Mouse (Mus musculus) liver, embryonic 14.5 days (tissue): Measurements from ENCODE around the gene Rrp7a. TPM values are rescaled to one million over a fixed set of nuclear protein-coding genes. Genes with fewer than 3 reads are reported as not detected.

ENCODE experiments used
- ATAC-seq: fragments of 200-750 bp; cut with Nextera tagmentation; 2 replicates; pipeline ENCODE4 v1.8.0; 2017; ENCODE audit warnings: moderate number of reproducible peaks, mild to moderate bottlenecking, moderate library complexity; ENCODE audit not compliant: insufficient read depth
- DNase-seq, 3 experiments: peaks; one replicate each; pipeline ENCODE4 v3.0.0-alpha.2; 2012 to 2013; ENCODE audit warnings: low read depth in 3 of 3, low spot score in 3 of 3
- H3K27ac ChIP-seq: fragments of 300-500 bp; sonication (generic); 2 replicates; pipeline ENCODE4 v1.5.1; 2014; ENCODE audit warnings: moderate library complexity, mild to moderate bottlenecking, control low read depth, inconsistent platforms
- H3K27me3 ChIP-seq: fragments of 300-500 bp; sonication (generic); 2 replicates; pipeline ENCODE4 v1.6.1; 2014; ENCODE audit warnings: mild to moderate bottlenecking, low read length, moderate library complexity; ENCODE audit not compliant: control insufficient read depth, insufficient read depth
- H3K36me3 ChIP-seq: fragments of 300-500 bp; sonication (generic); replicated peaks from 2 replicates; pipeline ENCODE4 v1.6.1; 2014; ENCODE audit warnings: low read depth; ENCODE audit not compliant: control insufficient read depth, insufficient read depth
- H3K4me1 ChIP-seq, 2 experiments: fragments of 200-500 bp in 1 of 2; fragments of 300-500 bp in 1 of 2; sonication (generic) in 1 of 2; replicated peaks; 2 replicates each; pipeline ENCODE4 v1.6.1; 2012 to 2014; ENCODE audit warnings: antibody characterized with exemption in 1 of 2, inconsistent platforms in 1 of 2, low read length in 1 of 2; ENCODE audit not compliant: control insufficient read depth in 2 of 2, insufficient read depth in 2 of 2
- H3K4me2 ChIP-seq: fragments of 300-500 bp; sonication (generic); 2 replicates; pipeline ENCODE4 v1.6.1; 2014; ENCODE audit warnings: low read depth, mild to moderate bottlenecking, control low read depth, moderate library complexity
- H3K4me3 ChIP-seq, 2 experiments: fragments of 200-500 bp in 1 of 2; fragments of 300-500 bp in 1 of 2; sonication (generic) in 1 of 2; 2 replicates each; pipeline ENCODE4 v1.5.1; 2012 to 2014; ENCODE audit warnings: low read depth in 2 of 2, low read length in 2 of 2, mild to moderate bottlenecking in 2 of 2, control low read depth in 1 of 2, inconsistent platforms in 1 of 2, moderate library complexity in 1 of 2; ENCODE audit not compliant: insufficient read depth in 1 of 2
- H3K9ac ChIP-seq: fragments of 300-500 bp; sonication (generic); replicated peaks from 2 replicates; pipeline ENCODE4 v1.6.1; 2014; ENCODE audit warnings: mild to moderate bottlenecking, control low read depth, moderate library complexity
- H3K9me3 ChIP-seq: fragments of 300-500 bp; sonication (generic); 2 replicates; pipeline ENCODE4 v1.6.1; 2016; ENCODE audit warnings: low read length, mixed read lengths; ENCODE audit not compliant: control insufficient read depth
- CTCF ChIP-seq: IDR thresholded peaks from 2 replicates; pipeline ENCODE4 v1.5.1; 2016; ENCODE audit warnings: antibody characterized with exemption, low read depth, control low read depth
- EP300 ChIP-seq: IDR thresholded peaks from 2 replicates; pipeline ENCODE4 v1.6.1; 2016; ENCODE audit warnings: antibody characterized with exemption, low read depth
- WGBS: fragments of 180-500 bp; shearing (Covaris S2); extraction: QIAGEN DNeasy Blood & Tissue Kit; methylation state at CpG from one replicate; pipeline ENCODE4 v1.1.7; 2014; ENCODE audit not compliant: insufficient replicate concordance; 5-methylcytosine and 5-hydroxymethylcytosine counted together
- polyA plus RNA-seq, 2 experiments: library from polyadenylated mRNA; depleted of rRNA in 1 of 2; stranded (reverse) in 1 of 2; unstranded in 1 of 2; fragments of >200 nt; fragmentation: Nextera tagmentation in 1 of 2; extraction: Ambion mirVana in 1 of 2; gene quantifications; 2 replicates each; pipeline versions ENCODE4 v1.2.1 to v1.2.3; 2012 to 2014

Rrp7a gene
- polyA plus RNA-seq, 2 experiments, result 21.2 to 23.9 TPM

- 23% methylated on average over 8 of the region's 11 CpGs for WGBS
- no peak overlapping the region for H3K9ac ChIP-seq
- ATAC-seq (peak; percentile 56; the same call in 1 of the 2 replicates), DNase-seq (no peak)
- peaks cover 0 to 2% of the 10 kb centered on the region in 2 experiments; a peak in 1 of 4 replicates for H3K4me1 ChIP-seq
- TF ChIP-seq CTCF (peak; percentile 80), EP300 (no peak)
- H3K27me3 ChIP-seq, result no peaks in the 10 kb centered on the region
- H3K27ac ChIP-seq, result no peak overlapping the region
- H3K4me3 ChIP-seq, result no peak overlapping the region
- H3K9me3 ChIP-seq, result no peaks in the 10 kb centered on the region
- H3K36me3 ChIP-seq, result peaks cover 9% of the 10 kb centered on the region; the same call in 1 of the 2 replicates
- H3K4me2 ChIP-seq, result no peak overlapping the region
Observed at GRCm38 (mm10) chr15:83112898-83113297, 9.7 kb downstream of the Rrp7a start.

- Histone ChIP-seq H3K27ac (no peak overlapping the region), H3K4me2 (no peak overlapping the region), H3K27me3 (no peaks in the 10 kb centered on the region), H3K36me3 (peaks cover under 1% of the 10 kb centered on the region; the same call in 1 of the 2 replicates), H3K9ac (no peak overlapping the region), H3K9me3 (no peaks in the 10 kb centered on the region), H3K4me1 (peaks cover 0 to 2% of the 10 kb centered on the region in 2 experiments; a peak in 1 of 4 replicates), H3K4me3 (no peak overlapping the region)
- no peak for TF ChIP-seq EP300
- WGBS, result 70% methylated on average over 7 of the region's 7 CpGs
- no peak for DNase-seq
- no peak for ATAC-seq
Observed at GRCm38 (mm10) chr15:83111874-83112273, 10.7 kb downstream of the Rrp7a start.

GRCm38 (mm10) chr15:83111290-83111689 is 11.3 kb downstream of the Rrp7a start:
- no peak overlapping the region for H3K27ac ChIP-seq
- H3K9me3 ChIP-seq, result no peaks in the 10 kb centered on the region
- 66% methylated on average over 6 of the region's 6 CpGs for whole genome bisulfite sequencing
- no peaks in the 10 kb centered on the region; the same call in 1 of the 2 replicates for H3K36me3 ChIP-seq
- H3K4me2 ChIP-seq, result no peak overlapping the region
- no peak overlapping the region for H3K9ac ChIP-seq
- no peak for TF ChIP-seq CTCF
- no peak for TF ChIP-seq EP300
- H3K4me1 ChIP-seq, result peaks cover 0 to 2% of the 10 kb centered on the region in 2 experiments; a peak in 1 of 4 replicates
- no peak for DNase-seq
- no peak for ATAC-seq
- no peak overlapping the region for H3K4me3 ChIP-seq
- H3K27me3 ChIP-seq, result no peaks in the 10 kb centered on the region

GRCm38 (mm10) chr15:83107814-83108213 is 14.8 kb downstream of the Rrp7a start:
- Histone ChIP-seq H3K4me3 (no peak overlapping the region), H3K9me3 (no peaks in the 10 kb centered on the region), H3K27ac (no peak overlapping the region), H3K4me2 (no peak overlapping the region), H3K36me3 (no peaks in the 10 kb centered on the region), H3K27me3 (no peaks in the 10 kb centered on the region), H3K9ac (no peak overlapping the region), H3K4me1 (peaks cover 0 to 2% of the 10 kb centered on the region in 2 experiments; a peak in 1 of 4 replicates)
- DNase-seq (no peak), ATAC-seq (no peak)
- no peak for TF ChIP-seq EP300
- no peak for TF ChIP-seq CTCF
- 68% methylated on average over 6 of the region's 6 CpGs for WGBS

GRCm38 (mm10) chr15:83106426-83106825 is 16.2 kb downstream of the Rrp7a start:
- no peak for TF ChIP-seq CTCF
- TF ChIP-seq EP300, result no peak
- Histone ChIP-seq H3K27me3 (no peaks in the 10 kb centered on the region), H3K4me1 (no peaks in the 10 kb centered on the region), H3K9me3 (no peaks in the 10 kb centered on the region), H3K4me2 (no peak overlapping the region), H3K36me3 (no peaks in the 10 kb centered on the region), H3K9ac (no peak overlapping the region), H3K4me3 (no peak overlapping the region), H3K27ac (no peak overlapping the region)
- DNase-seq (no peak), ATAC-seq (no peak)
- 62% methylated on average over 6 of the region's 6 CpGs for WGBS
